Comparison of ENCODE assay signal across 30 mouse cellular contexts in genomic region chr1:139206259-139206658, GRCm38 (mm10).
"Had no signal": no experiment of that assay in that cellular context is flagged by ENCODE, and none has a peak within 500 bp of the region (broad histone marks: within the 10 kb centered on the region; RNA-seq: fewer than 3 reads in every experiment).

No protein-coding gene starts in this region.

- H3K27ac ChIP-seq: embryonic facial prominence, embryonic 10.5 days; embryonic facial prominence, embryonic 12.5 days; embryonic facial prominence, embryonic 13.5 days; embryonic facial prominence, embryonic 15.5 days; forebrain, embryonic 10.5 days; forebrain, embryonic 12.5 days; forebrain, embryonic 13.5 days; forebrain, embryonic 15.5 days; gastrocnemius, adult 2 months; heart, adult 2 months had no signal

- H3K4me3 ChIP-seq: embryonic facial prominence, embryonic 10.5 days; embryonic facial prominence, embryonic 12.5 days; embryonic facial prominence, embryonic 13.5 days; embryonic facial prominence, embryonic 15.5 days; erythroblast, embryonic 14.5 days; forebrain, embryonic 10.5 days; forebrain, embryonic 12.5 days; forebrain, embryonic 13.5 days; forebrain, embryonic 15.5 days; gastrocnemius, adult 2 months; heart, adult 2 months had no signal

- DNase-seq: cerebellum, adult 18-20 months; cerebellum, adult 2 months; cerebellum, adult 8-10 months; cerebellum, adult 9-10 months; cerebellum, adult 9-11 months; cerebellum, postnatal 10 days; cerebellum, postnatal 14 days; cerebellum, postnatal 25 days; cerebellum, postnatal 36 days; embryo, embryonic 11 days; forebrain, postnatal 0 days; gastrocnemius, adult 2 months; gastrocnemius, postnatal 10 days; gastrocnemius, postnatal 14 days; gastrocnemius, postnatal 25 days; gastrocnemius, postnatal 36 days; heart, adult 11 months; heart, adult 18-20 months; heart, adult 2 months had no signal

- H3K4me1 ChIP-seq: embryonic facial prominence, embryonic 12.5 days; embryonic facial prominence, embryonic 15.5 days had no signal

- H3K4me2 ChIP-seq: embryonic facial prominence, embryonic 12.5 days; embryonic facial prominence, embryonic 13.5 days; embryonic facial prominence, embryonic 15.5 days; forebrain, embryonic 12.5 days; forebrain, embryonic 13.5 days; forebrain, embryonic 15.5 days had no signal

- ATAC-seq: forebrain, embryonic 13.5 days; forebrain, embryonic 14.5 days; forebrain, embryonic 15.5 days; forebrain, embryonic 16.5 days; forebrain, postnatal 0 days had no signal

- H3K9ac ChIP-seq: embryonic facial prominence, embryonic 12.5 days; embryonic facial prominence, embryonic 13.5 days; embryonic facial prominence, embryonic 15.5 days; forebrain, embryonic 12.5 days; forebrain, embryonic 13.5 days; forebrain, embryonic 15.5 days; forebrain, postnatal 0 days had no signal

- H3K27me3 ChIP-seq: embryonic facial prominence, embryonic 12.5 days; embryonic facial prominence, embryonic 13.5 days; embryonic facial prominence, embryonic 15.5 days; forebrain, embryonic 12.5 days; forebrain, embryonic 13.5 days; forebrain, embryonic 15.5 days had no signal

- H3K36me3 ChIP-seq: embryonic facial prominence, embryonic 10.5 days; embryonic facial prominence, embryonic 12.5 days; embryonic facial prominence, embryonic 13.5 days; embryonic facial prominence, embryonic 15.5 days; forebrain, embryonic 10.5 days; forebrain, embryonic 12.5 days; forebrain, embryonic 15.5 days had no signal

- H3K9me3 ChIP-seq: embryonic facial prominence, embryonic 10.5 days; embryonic facial prominence, embryonic 12.5 days; embryonic facial prominence, embryonic 13.5 days; embryonic facial prominence, embryonic 15.5 days; forebrain, embryonic 10.5 days; forebrain, embryonic 12.5 days; forebrain, embryonic 13.5 days; forebrain, embryonic 15.5 days had no signal
